Mouse (Mus musculus) colon, adult 2 months (tissue): Measurements from ENCODE around the gene Etd. TPM values are rescaled to one million over a fixed set of nuclear protein-coding genes. Genes with fewer than 3 reads are reported as not detected.

Source experiments
- polyA plus RNA-seq: library from polyadenylated mRNA; depleted of rRNA; stranded (reverse); fragments of >200 nt; gene quantifications from 2 replicates; pipeline ENCODE4 v1.2.3, GENCODE M21; 2012; rRNA removed

Etd gene
- not detected in 2 replicates for polyA plus RNA-seq

DNA sequence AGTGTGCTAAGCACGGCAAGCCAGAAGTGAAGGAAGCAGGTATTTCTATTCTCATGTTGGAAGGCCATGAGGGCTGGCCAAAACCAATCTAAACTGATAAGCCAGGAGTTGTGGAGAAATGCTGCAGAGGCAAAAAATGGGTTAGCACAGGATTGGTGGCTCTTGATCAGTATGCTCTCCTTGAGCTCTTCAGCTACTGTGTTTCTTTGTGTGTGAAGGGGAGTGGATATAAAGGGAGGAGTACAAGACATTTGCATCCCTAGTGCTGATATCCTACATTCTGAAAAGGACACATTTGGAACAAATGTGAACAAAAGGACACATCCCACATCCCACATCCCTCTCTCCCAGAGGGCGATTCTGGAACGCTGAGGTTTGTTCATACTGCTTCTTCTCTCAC, at the start of gene Etd:
Gene Etd, plus strand, starts transcription at position 301 of the 400 bp plus-strand sequence.

Other genes starting within 250 kb of the Etd start
- not detected in 2 replicates for gene Plac1, start 194.8 kb upstream of the Etd start, polyA plus RNA-seq
- gene Fam122b, start 165.1 kb upstream of the Etd start, polyA plus RNA-seq = 1.1 and 1.6 TPM in 2 replicates
- not detected in 2 replicates for gene Fam122c, start 161.5 kb upstream of the Etd start, polyA plus RNA-seq
- 0.85 and 1.1 TPM in 2 replicates for gene Mospd1, start 64.4 kb upstream of the Etd start, polyA plus RNA-seq
- 13.9 and 14.1 TPM in 2 replicates for gene Rtl8c, start 173.1 kb downstream of the Etd start, polyA plus RNA-seq
- gene Gm14597, start 174.1 kb downstream of the Etd start, polyA plus RNA-seq = not detected in 2 replicates
- gene Rtl8a, start 208.8 kb downstream of the Etd start, polyA plus RNA-seq = 66.6 and 77.6 TPM in 2 replicates
- 60.8 and 72.1 TPM in 2 replicates for gene Rtl8b, start 235.5 kb downstream of the Etd start, polyA plus RNA-seq